Mouse (Mus musculus): ENCODE measurements at regions not wholly inside any gene's neighbourhood (a gene's known extent, or its start where the extent isn't known, plus 50 kb on each side); places are given as distances from the start of the nearest gene placed in this dataset.

- no peak for DNase-seq (ENCODE audit: low spot score)
Measured at GRCm38 (mm10) chr16:93066821-93067220, 240.9 kb upstream of the Runx1 start.

- DNase-seq (ENCODE audit: low spot score), result no peak
Measured at GRCm38 (mm10) chr16:93061475-93062179, 235.7 kb upstream of the Runx1 start.

- no peak for DNase-seq (ENCODE audit: low spot score)
Measured at GRCm38 (mm10) chr16:93056295-93056694, 230.3 kb upstream of the Runx1 start.

GRCm38 (mm10) chr16:93055545-93055944 lies 229.6 kb upstream of the Runx1 start:
- DNase-seq (ENCODE audit: low spot score), result no peak

GRCm38 (mm10) chr16:93051233-93051632 lies 225.3 kb upstream of the Runx1 start:
- DNase-seq (ENCODE audit: low spot score), result no peak

GRCm38 (mm10) chr16:93048418-93048932 lies 222.5 kb upstream of the Runx1 start:
- DNase-seq (ENCODE audit: low spot score), result no peak

GRCm38 (mm10) chr16:93047594-93047993 lies 221.6 kb upstream of the Runx1 start:
- DNase-seq (ENCODE audit: low spot score), result no peak

- DNase-seq (ENCODE audit: low spot score), result no peak
Measured at GRCm38 (mm10) chr16:93046221-93046620, 220.3 kb upstream of the Runx1 start.

GRCm38 (mm10) chr16:93043355-93043754 lies 217.4 kb upstream of the Runx1 start:
- DNase-seq (ENCODE audit: low spot score), result no peak

GRCm38 (mm10) chr16:93042941-93043340 lies 217.0 kb upstream of the Runx1 start:
- no peak for DNase-seq (ENCODE audit: low spot score)

- no peak for DNase-seq (ENCODE audit: low spot score)
Measured at GRCm38 (mm10) chr16:93042491-93042890, 216.5 kb upstream of the Runx1 start.

GRCm38 (mm10) chr16:93041887-93042286 lies 215.9 kb upstream of the Runx1 start:
- no peak for DNase-seq (ENCODE audit: low spot score)

GRCm38 (mm10) chr16:93041399-93041798 lies 215.4 kb upstream of the Runx1 start:
- DNase-seq (ENCODE audit: low spot score), result no peak

GRCm38 (mm10) chr16:93035626-93036025 lies 209.7 kb upstream of the Runx1 start:
- DNase-seq (ENCODE audit: low spot score), result no peak

GRCm38 (mm10) chr16:93033943-93034342 lies 208.0 kb upstream of the Runx1 start:
- no peak for DNase-seq (ENCODE audit: low spot score)

GRCm38 (mm10) chr16:93031624-93032023 lies 205.7 kb upstream of the Runx1 start:
- DNase-seq (ENCODE audit: low spot score), result no peak

GRCm38 (mm10) chr16:93028640-93029039 lies 202.7 kb upstream of the Runx1 start:
- DNase-seq (ENCODE audit: low spot score), result no peak

- no peak for DNase-seq (ENCODE audit: low spot score)
Measured at GRCm38 (mm10) chr16:93028016-93028415, 202.1 kb upstream of the Runx1 start.

- no peak for DNase-seq (ENCODE audit: low spot score)
Measured at GRCm38 (mm10) chr16:93026094-93026648, 200.2 kb upstream of the Runx1 start.

- DNase-seq (ENCODE audit: low spot score), result no peak
Measured at GRCm38 (mm10) chr16:93019800-93020555, 194.0 kb upstream of the Runx1 start.

- no peak for DNase-seq (ENCODE audit: low spot score)
Measured at GRCm38 (mm10) chr16:93018766-93019165, 192.8 kb upstream of the Runx1 start.

GRCm38 (mm10) chr16:93017025-93017424 lies 191.1 kb upstream of the Runx1 start:
- DNase-seq (ENCODE audit: low spot score), result no peak

GRCm38 (mm10) chr16:93015636-93016035 lies 189.7 kb upstream of the Runx1 start:
- no peak for DNase-seq (ENCODE audit: low spot score)

All from ovary, postnatal 10 days (tissue).